Mouse (Mus musculus) midbrain, postnatal 0 days (tissue): ENCODE measurements at regions not wholly inside any gene's neighbourhood (a gene's known extent, or its start where the extent isn't known, plus 50 kb on each side); places are given as distances from the start of the nearest gene placed in this dataset.

Source experiments
- ATAC-seq: fragments of 200-750 bp; cut with Nextera tagmentation; 2 replicates; pipeline ENCODE4 v1.8.0; 2017; ENCODE audit warnings: moderate number of reproducible peaks, mild to moderate bottlenecking, moderate TSS enrichment, moderate library complexity; ENCODE audit not compliant: low FRiP score
- DNase-seq: peaks from one replicate; pipeline ENCODE4 v3.0.0-alpha.2; 2015; ENCODE audit warnings: low spot score
- H3K27ac ChIP-seq: fragments of 300-500 bp; sonication (generic); 2 replicates; pipeline ENCODE4 v1.5.1; 2014; ENCODE audit warnings: low read depth, mild to moderate bottlenecking, low read length, mixed read lengths
- H3K27me3 ChIP-seq: fragments of 300-500 bp; sonication (generic); 2 replicates; pipeline ENCODE4 v1.6.1; 2014; ENCODE audit warnings: low read length, control low read depth, mixed read lengths; ENCODE audit not compliant: insufficient read depth
- H3K36me3 ChIP-seq: fragments of 300-500 bp; sonication (generic); 2 replicates; pipeline ENCODE4 v1.6.1; 2014; ENCODE audit warnings: low read length, control low read depth, mixed read lengths; ENCODE audit not compliant: insufficient read depth
- H3K4me1 ChIP-seq: fragments of 300-500 bp; sonication (generic); 2 replicates; pipeline ENCODE4 v1.6.1; 2014; ENCODE audit warnings: mild to moderate bottlenecking, control low read depth, antibody characterized with exemption, low read length, mixed read lengths; ENCODE audit not compliant: insufficient read depth
- H3K4me2 ChIP-seq: fragments of 300-500 bp; sonication (generic); 2 replicates; pipeline ENCODE4 v1.6.1; 2014; ENCODE audit warnings: low read depth, mild to moderate bottlenecking, low read length, mixed read lengths; ENCODE audit not compliant: poor library complexity, severe bottlenecking
- H3K4me3 ChIP-seq: fragments of 300-500 bp; sonication (generic); 2 replicates; pipeline ENCODE4 v1.5.1; 2014; ENCODE audit warnings: low read depth, mild to moderate bottlenecking, low read length, moderate library complexity
- H3K9ac ChIP-seq: fragments of 300-500 bp; sonication (generic); replicated peaks from 2 replicates; pipeline ENCODE4 v1.6.1; 2014; ENCODE audit warnings: mild to moderate bottlenecking, low read length, moderate library complexity, mixed read lengths; ENCODE audit not compliant: poor library complexity, severe bottlenecking
- H3K9me3 ChIP-seq: fragments of 300-500 bp; sonication (generic); 2 replicates; pipeline ENCODE4 v1.6.1; 2016; ENCODE audit warnings: low read length, control low read depth
- CTCF ChIP-seq: IDR thresholded peaks from 2 replicates; pipeline ENCODE4 v1.5.1; 2016; ENCODE audit warnings: antibody characterized with exemption, mild to moderate bottlenecking
- WGBS: fragments of 180-500 bp; shearing (Covaris S2); extraction: QIAGEN DNeasy Blood & Tissue Kit; methylation state at CpG from one replicate; pipeline ENCODE4 v1.1.7; 2014; 5-methylcytosine and 5-hydroxymethylcytosine counted together

DNA sequence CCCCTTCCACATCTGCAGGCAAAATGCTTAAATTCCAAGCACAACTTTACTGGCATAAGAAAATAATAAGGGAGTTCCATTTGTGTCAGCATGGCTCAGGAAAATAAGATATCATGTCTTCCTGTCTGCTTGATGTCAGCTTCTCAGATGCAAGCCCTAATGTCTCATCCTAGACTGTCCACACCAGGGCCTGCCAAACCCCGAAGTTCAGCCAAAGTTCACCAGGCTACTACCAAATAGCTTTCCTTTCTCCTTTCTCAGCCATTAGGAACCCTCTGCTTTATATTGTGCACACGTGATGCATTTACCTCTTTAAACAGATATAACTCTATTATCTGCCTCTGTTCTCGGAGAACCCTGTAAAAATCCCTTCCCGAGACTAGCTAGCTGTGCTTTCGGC, 152.1 kb downstream of the En1 start:
- DNase-seq: no peak
- Histone ChIP-seq H3K27me3 (no peaks in the 10 kb centered on the region), H3K9me3 (no peaks in the 10 kb centered on the region), H3K36me3 (no peaks in the 10 kb centered on the region), H3K4me2 (no peak overlapping the region), H3K9ac (no peak overlapping the region), H3K27ac (no peak overlapping the region), H3K4me3 (no peak overlapping the region), H3K4me1 (no peaks in the 10 kb centered on the region)
- TF ChIP-seq CTCF: no peak
- no peak for ATAC-seq
- WGBS: 81% methylated on average over 5 of the region's 5 CpGs

DNA sequence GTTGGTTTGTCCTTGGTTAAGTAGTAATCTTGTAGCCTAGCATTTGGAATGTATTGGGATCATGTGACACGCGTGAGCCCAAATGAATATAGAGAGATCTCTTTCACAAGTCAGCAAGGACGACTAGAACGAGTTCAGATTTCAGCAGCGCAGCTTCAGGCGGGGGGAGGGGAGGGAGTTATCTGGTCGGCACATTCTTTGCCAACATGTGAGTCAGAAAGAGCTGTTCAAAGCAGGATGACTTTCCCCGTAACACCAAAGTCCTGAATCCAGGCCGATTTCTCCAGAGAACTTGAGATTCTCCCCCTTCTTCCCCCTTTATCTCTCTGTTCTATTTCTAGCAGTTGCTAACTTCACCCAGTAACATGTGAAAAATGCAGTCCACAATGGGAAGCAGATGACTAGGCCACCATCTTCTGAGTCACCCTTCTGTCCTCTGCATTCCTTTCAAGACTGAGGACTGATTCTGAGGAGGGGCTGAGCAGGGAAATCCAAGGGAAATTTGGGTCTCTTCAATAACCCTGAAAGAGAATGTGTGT, 155.1 kb downstream of the En1 start:
- Histone ChIP-seq H3K27me3 (no peaks in the 10 kb centered on the region), H3K27ac (no peak overlapping the region), H3K36me3 (no peaks in the 10 kb centered on the region), H3K4me3 (no peak overlapping the region), H3K9ac (no peak overlapping the region), H3K4me1 (no peaks in the 10 kb centered on the region), H3K4me2 (no peak overlapping the region), H3K9me3 (no peaks in the 10 kb centered on the region)
- 55% methylated on average over 9 of the region's 9 CpGs for WGBS
- TF ChIP-seq CTCF: no peak
- DNase-seq (no peak), ATAC-seq (no peak)

DNA sequence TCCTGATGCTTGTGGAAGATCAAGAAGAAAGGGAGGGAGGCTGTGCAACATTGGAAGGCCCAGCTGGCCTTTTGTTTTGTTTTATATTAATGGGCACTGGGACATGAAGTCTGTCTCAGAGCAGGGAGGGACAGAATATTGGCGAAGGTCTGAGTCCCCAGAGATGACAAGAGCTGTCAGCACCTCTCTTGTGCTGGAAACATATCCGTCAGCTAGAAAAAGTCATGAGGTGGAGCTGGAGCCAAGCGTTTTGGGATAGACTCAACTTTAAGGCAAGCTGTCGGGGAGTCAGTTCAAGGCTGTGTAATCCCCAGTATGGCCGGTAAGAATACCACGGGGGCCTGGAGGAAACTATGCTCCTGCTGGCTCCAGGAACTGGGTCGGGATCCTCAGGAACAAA, 156.0 kb downstream of the En1 start:
- no peaks in the 10 kb centered on the region for H3K36me3 ChIP-seq
- no peak overlapping the region for H3K4me3 ChIP-seq
- no peak overlapping the region for H3K9ac ChIP-seq
- no peak overlapping the region for H3K4me2 ChIP-seq
- H3K27me3 ChIP-seq: no peaks in the 10 kb centered on the region
- ATAC-seq: no peak
- H3K4me1 ChIP-seq: no peaks in the 10 kb centered on the region
- 72% methylated on average over 7 of the region's 7 CpGs for WGBS
- no peak for TF ChIP-seq CTCF
- no peaks in the 10 kb centered on the region for H3K9me3 ChIP-seq
- DNase-seq: no peak
- H3K27ac ChIP-seq: no peak overlapping the region

DNA sequence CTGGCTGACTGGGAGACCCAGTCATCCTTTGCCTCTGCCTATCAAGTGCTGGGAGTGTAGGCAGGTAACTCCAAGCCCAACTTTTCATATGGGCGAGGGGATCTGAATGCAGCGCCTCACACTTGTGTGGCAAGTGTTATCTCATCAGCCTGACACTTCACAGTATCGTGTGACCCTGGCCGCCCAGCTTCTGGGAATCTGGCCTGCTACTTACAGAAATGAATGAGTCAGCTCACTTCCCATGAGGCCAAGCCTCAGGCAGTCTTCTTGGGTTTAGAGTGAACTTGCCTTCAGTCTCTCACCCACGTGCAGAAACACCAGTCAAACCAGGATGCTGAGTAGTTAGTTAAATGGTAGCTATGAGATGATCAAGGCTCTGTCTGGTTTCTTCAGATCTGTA, 156.5 kb downstream of the En1 start:
- DNase-seq (no peak), ATAC-seq (no peak)
- H3K4me2 ChIP-seq: no peak overlapping the region
- no peaks in the 10 kb centered on the region for H3K27me3 ChIP-seq
- no peaks in the 10 kb centered on the region for H3K4me1 ChIP-seq
- H3K36me3 ChIP-seq: no peaks in the 10 kb centered on the region
- no peaks in the 10 kb centered on the region for H3K9me3 ChIP-seq
- no peak for TF ChIP-seq CTCF
- H3K9ac ChIP-seq: no peak overlapping the region
- 84% methylated on average over 5 of the region's 5 CpGs for WGBS
- no peak overlapping the region for H3K27ac ChIP-seq
- no peak overlapping the region for H3K4me3 ChIP-seq

DNA sequence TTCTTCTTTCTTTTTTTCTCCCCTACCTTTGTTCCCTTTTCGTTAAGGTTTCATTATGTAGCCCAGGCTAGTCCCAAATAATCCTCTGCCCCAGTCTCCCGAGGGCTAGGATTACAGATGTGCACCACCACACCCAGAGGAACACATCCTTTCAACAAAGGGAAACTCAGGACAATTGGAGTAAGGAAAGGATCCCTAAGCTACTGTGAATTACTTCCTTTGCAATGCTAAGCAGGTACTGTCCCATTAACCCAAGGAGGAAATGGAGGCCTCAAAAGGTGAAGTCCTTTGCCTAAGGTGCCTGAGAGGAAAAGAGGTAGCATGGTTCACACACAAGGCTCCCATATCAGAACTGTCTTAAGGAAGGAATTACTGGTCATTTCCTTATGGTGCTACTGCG, 157.2 kb downstream of the En1 start:
- H3K4me2 ChIP-seq: no peak overlapping the region
- no peaks in the 10 kb centered on the region for H3K4me1 ChIP-seq
- ATAC-seq (no peak), DNase-seq (no peak)
- H3K36me3 ChIP-seq: no peaks in the 10 kb centered on the region
- H3K9me3 ChIP-seq: no peaks in the 10 kb centered on the region
- no peak overlapping the region for H3K9ac ChIP-seq
- TF ChIP-seq CTCF: no peak
- 75% methylated on average over 3 of the region's 3 CpGs for WGBS
- no peak overlapping the region for H3K27ac ChIP-seq
- no peak overlapping the region for H3K4me3 ChIP-seq
- H3K27me3 ChIP-seq: no peaks in the 10 kb centered on the region

DNA sequence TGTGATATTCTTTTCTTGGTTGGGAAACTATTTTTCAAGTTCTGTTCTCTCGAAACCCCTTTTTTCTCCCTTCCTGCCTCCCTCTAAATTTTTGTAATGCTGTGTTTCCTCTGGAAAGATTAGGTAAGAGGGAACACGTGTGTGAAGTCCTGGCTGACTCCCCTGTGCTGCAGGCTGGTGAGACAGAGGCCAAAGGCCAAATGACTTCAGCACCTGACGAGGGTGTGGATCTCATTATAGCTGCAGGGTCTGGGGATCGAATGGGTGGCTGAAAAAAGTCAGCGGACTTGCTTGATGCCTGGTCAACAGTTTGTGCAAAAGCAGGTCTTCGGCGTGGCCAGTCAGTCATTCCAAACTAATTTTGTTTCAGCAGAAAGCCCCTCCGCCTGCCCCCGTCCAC, 159.1 kb downstream of the En1 start:
- Histone ChIP-seq H3K36me3 (no peaks in the 10 kb centered on the region), H3K27ac (no peak overlapping the region), H3K9me3 (no peaks in the 10 kb centered on the region), H3K4me1 (no peaks in the 10 kb centered on the region), H3K27me3 (no peaks in the 10 kb centered on the region), H3K4me3 (no peak overlapping the region), H3K4me2 (no peak overlapping the region), H3K9ac (no peak overlapping the region)
- DNase-seq: no peak
- WGBS: 88% methylated on average over 9 of the region's 9 CpGs
- no peak for ATAC-seq
- no peak for TF ChIP-seq CTCF
